Mouse (Mus musculus): ENCODE results near the gene Ngrn. TPM values are rescaled to one million over a fixed set of nuclear protein-coding genes. Genes with fewer than 3 reads are reported as not detected.
A peak's percentile ranks its signal among the peaks of the same experiment; 100 is the strongest.

Gene Ngrn
- polyA plus RNA-seq, 1 experiment from 2014 or later = 55.1 TPM

- peaks cover 8% of the 10 kb centered on the region for H3K36me3 ChIP-seq
- H3K4me2 ChIP-seq (replicated peaks) = peak overlapping the region; percentile 80
- no peaks in the 10 kb centered on the region for H3K9me3 ChIP-seq (replicated peaks)
- H3K4me3 ChIP-seq = no peak overlapping the region
- ATAC-seq (ENCODE audit: low FRiP score) = no peak
- 79% methylated on average over 9 of the region's 9 CpGs for WGBS
- no peaks in the 10 kb centered on the region; the same call in 1 of the 2 replicates for H3K27me3 ChIP-seq
- no peak overlapping the region for H3K27ac ChIP-seq
- peaks cover 20% of the 10 kb centered on the region for H3K4me1 ChIP-seq
- peak overlapping the region; percentile 23; the same call in 1 of the 2 replicates for H3K9ac ChIP-seq
Measured at GRCm38 (mm10) chr7:80233799-80234198, 27.2 kb upstream of the Ngrn start.

GRCm38 (mm10) chr7:80238542-80238941, 22.5 kb upstream of the Ngrn start:
- H3K27ac ChIP-seq = no peak overlapping the region
- no peak overlapping the region for H3K4me2 ChIP-seq (replicated peaks)
- no peaks in the 10 kb centered on the region for H3K9me3 ChIP-seq (replicated peaks)
- peaks cover 9% of the 10 kb centered on the region for H3K4me1 ChIP-seq
- no peaks in the 10 kb centered on the region for H3K27me3 ChIP-seq
- H3K4me3 ChIP-seq = no peak overlapping the region
- no peak for ATAC-seq (ENCODE audit: low FRiP score)
- peaks cover 24% of the 10 kb centered on the region for H3K36me3 ChIP-seq
- 88% methylated on average over 10 of the region's 10 CpGs for WGBS
- no peak overlapping the region for H3K9ac ChIP-seq

GRCm38 (mm10) chr7:80241661-80242060, 19.4 kb upstream of the Ngrn start:
- no peak for ATAC-seq (ENCODE audit: low FRiP score)
- no peaks in the 10 kb centered on the region for H3K4me1 ChIP-seq

GRCm38 (mm10) chr7:80244851-80245250, 16.2 kb upstream of the Ngrn start:
- no peak overlapping the region for H3K9ac ChIP-seq
- WGBS = 92% methylated on average over 4 of the region's 4 CpGs
- no peak overlapping the region for H3K4me2 ChIP-seq (replicated peaks)
- no peaks in the 10 kb centered on the region for H3K4me1 ChIP-seq
- H3K27ac ChIP-seq = no peak overlapping the region
- H3K36me3 ChIP-seq = peaks cover 8% of the 10 kb centered on the region; the same call in 1 of the 2 replicates
- H3K9me3 ChIP-seq (replicated peaks) = no peaks in the 10 kb centered on the region
- no peak overlapping the region for H3K4me3 ChIP-seq
- no peaks in the 10 kb centered on the region for H3K27me3 ChIP-seq
- no peak for ATAC-seq (ENCODE audit: low FRiP score)

More at GRCm38 (mm10) chr7:80241661-80242060, 19.4 kb upstream of the Ngrn start:
- no peak overlapping the region for H3K4me2 ChIP-seq (replicated peaks)
- peaks cover 24% of the 10 kb centered on the region for H3K36me3 ChIP-seq
- no peaks in the 10 kb centered on the region for H3K9me3 ChIP-seq (replicated peaks)
- no peak overlapping the region for H3K9ac ChIP-seq
- no peak overlapping the region for H3K4me3 ChIP-seq
- no peak overlapping the region for H3K27ac ChIP-seq
- 91% methylated on average over 4 of the region's 4 CpGs for WGBS
- H3K27me3 ChIP-seq = no peaks in the 10 kb centered on the region

GRCm38 (mm10) chr7:80246148-80246721, 14.8 kb upstream of the Ngrn start, which contains the start of gene Ttll13:
Gene Ttll13, plus strand, starts transcription at chr7:80246376.
- Histone ChIP-seq H3K4me2 (replicated peaks) (peak within 1 kb of the TSS; percentile 55), H3K27ac (peak within 1 kb of the TSS; percentile 84), H3K4me3 (peak within 1 kb of the TSS; percentile 45), H3K4me1 (no peaks in the 10 kb centered on the region), H3K27me3 (peaks cover 2% of the 10 kb centered on the region), H3K36me3 (0 out of 2 replicates have a peak, but pooled peaks cover 2% of the 10 kb centered on the region), H3K9ac (peak within 1 kb of the TSS; percentile 59), H3K9me3 (replicated peaks) (no peaks in the 10 kb centered on the region)
- peak; percentile 98 for ATAC-seq (ENCODE audit: low FRiP score)
- under 1% methylated on average over 48 of the region's 48 CpGs for WGBS

GRCm38 (mm10) chr7:80246859-80247258, 14.2 kb upstream of the Ngrn start:
- Histone ChIP-seq H3K4me3 (peak overlapping the region; percentile 45), H3K4me1 (no peaks in the 10 kb centered on the region), H3K27ac (peak overlapping the region; percentile 84; the same call in 1 of the 2 replicates), H3K36me3 (no peaks in the 10 kb centered on the region), H3K9me3 (replicated peaks) (no peaks in the 10 kb centered on the region), H3K9ac (no peak overlapping the region), H3K27me3 (peaks cover 6% of the 10 kb centered on the region), H3K4me2 (replicated peaks) (peak overlapping the region; percentile 55)
- ATAC-seq (ENCODE audit: low FRiP score) = no peak
- WGBS = 69% methylated on average over 7 of the region's 7 CpGs

GRCm38 (mm10) chr7:80252437-80252836, 8.6 kb upstream of the Ngrn start:
- no peaks in the 10 kb centered on the region for H3K4me1 ChIP-seq
- no peak for ATAC-seq (ENCODE audit: low FRiP score)
- H3K27me3 ChIP-seq = peaks cover 26% of the 10 kb centered on the region
- no peak overlapping the region for H3K4me2 ChIP-seq (replicated peaks)
- WGBS = 78% methylated on average over 7 of the region's 7 CpGs
- no peak overlapping the region for H3K9ac ChIP-seq
- no peaks in the 10 kb centered on the region for H3K9me3 ChIP-seq (replicated peaks)
- H3K36me3 ChIP-seq = no peaks in the 10 kb centered on the region
- no peak overlapping the region for H3K27ac ChIP-seq
- no peak overlapping the region for H3K4me3 ChIP-seq

- no peak overlapping the region for H3K4me3 ChIP-seq
Measured at GRCm38 (mm10) chr7:80252886-80253285, 8.1 kb upstream of the Ngrn start.

GRCm38 (mm10) chr7:80255981-80256380, 5.0 kb upstream of the Ngrn start:
- Histone ChIP-seq H3K36me3 (no peaks in the 10 kb centered on the region), H3K27me3 (peaks cover 50% of the 10 kb centered on the region), H3K4me2 (replicated peaks) (no peak overlapping the region), H3K9me3 (replicated peaks) (no peaks in the 10 kb centered on the region), H3K9ac (no peak overlapping the region), H3K4me3 (no peak overlapping the region), H3K4me1 (peaks cover 4% of the 10 kb centered on the region; the same call in 1 of the 2 replicates), H3K27ac (no peak overlapping the region)
- WGBS = 71% methylated on average over 2 of the region's 2 CpGs
- no peak for ATAC-seq (ENCODE audit: low FRiP score)

More at GRCm38 (mm10) chr7:80252886-80253285, 8.1 kb upstream of the Ngrn start:
- no peaks in the 10 kb centered on the region for H3K9me3 ChIP-seq (replicated peaks)
- no peak overlapping the region for H3K4me2 ChIP-seq (replicated peaks)
- H3K4me1 ChIP-seq = no peaks in the 10 kb centered on the region
- no peak for ATAC-seq (ENCODE audit: low FRiP score)
- peaks cover 30% of the 10 kb centered on the region for H3K27me3 ChIP-seq
- H3K9ac ChIP-seq = no peak overlapping the region
- H3K36me3 ChIP-seq = no peaks in the 10 kb centered on the region
- no peak overlapping the region for H3K27ac ChIP-seq
- 87% methylated on average over 11 of the region's 11 CpGs for WGBS

GRCm38 (mm10) chr7:80257706-80258105, 3.3 kb upstream of the Ngrn start:
- no peaks in the 10 kb centered on the region for H3K36me3 ChIP-seq
- 67% methylated on average over 2 of the region's 2 CpGs for WGBS
- H3K27ac ChIP-seq = no peak overlapping the region
- H3K4me3 ChIP-seq = no peak overlapping the region
- peaks cover 44% of the 10 kb centered on the region for H3K27me3 ChIP-seq
- peaks cover 13% of the 10 kb centered on the region for H3K4me1 ChIP-seq
- ATAC-seq (ENCODE audit: low FRiP score) = no peak
- no peak overlapping the region for H3K4me2 ChIP-seq (replicated peaks)
- no peak overlapping the region for H3K9ac ChIP-seq
- no peaks in the 10 kb centered on the region for H3K9me3 ChIP-seq (replicated peaks)

GRCm38 (mm10) chr7:80261372-80261990, 466 bp downstream of the Ngrn start:
- 2% methylated on average over 32 of the region's 32 CpGs for WGBS
- Histone ChIP-seq H3K4me1 (peaks cover 13% of the 10 kb centered on the region), H3K36me3 (peaks cover 26% of the 10 kb centered on the region), H3K4me2 (replicated peaks) (peak overlapping the region; percentile 87), H3K27ac (peak overlapping the region; percentile 78), H3K4me3 (peak overlapping the region; percentile 89), H3K9me3 (replicated peaks) (no peaks in the 10 kb centered on the region), H3K9ac (peak overlapping the region; percentile 78), H3K27me3 (peaks cover 33% of the 10 kb centered on the region)
- ATAC-seq (ENCODE audit: low FRiP score) = peak; percentile 33

GRCm38 (mm10) chr7:80264606-80265005, 3.6 kb downstream of the Ngrn start:
- ATAC-seq (ENCODE audit: low FRiP score) = no peak

More at GRCm38 (mm10) chr7:80264606-80265005, 3.6 kb downstream of the Ngrn start:
- Histone ChIP-seq H3K4me1 (peaks cover 22% of the 10 kb centered on the region), H3K9me3 (replicated peaks) (no peaks in the 10 kb centered on the region), H3K27me3 (peaks cover 3% of the 10 kb centered on the region; the same call in 1 of the 2 replicates), H3K4me3 (no peak overlapping the region), H3K9ac (no peak overlapping the region), H3K36me3 (peaks cover 33% of the 10 kb centered on the region), H3K4me2 (replicated peaks) (no peak overlapping the region), H3K27ac (no peak overlapping the region)
- 96% methylated on average over 12 of the region's 12 CpGs for WGBS
